Mouse (Mus musculus): ENCODE data around the gene Nsd2.
"Not testable (repeated sequence)": the region's sequence is repeated elsewhere in the genome, so short reads cannot be mapped to it uniquely, and the experiment has no call there.

The Nsd2 gene

GRCm38 (mm10) chr5:33901278-33901677, 80.8 kb downstream of the Nsd2 start:
- CTCF ChIA-PET = no interaction called here
- POLR2A ChIA-PET = interaction anchor here in 2 of 4 experiments (0.7 to 1.5 kb wide), 5 partner anchors 10 to 578 kb away, joined by 3 to 8 read pairs (median 3); partner anchors contain the start of genes Nelfa (in 1 of the 2) and Slbp (in 1 of the 2)

DNA sequence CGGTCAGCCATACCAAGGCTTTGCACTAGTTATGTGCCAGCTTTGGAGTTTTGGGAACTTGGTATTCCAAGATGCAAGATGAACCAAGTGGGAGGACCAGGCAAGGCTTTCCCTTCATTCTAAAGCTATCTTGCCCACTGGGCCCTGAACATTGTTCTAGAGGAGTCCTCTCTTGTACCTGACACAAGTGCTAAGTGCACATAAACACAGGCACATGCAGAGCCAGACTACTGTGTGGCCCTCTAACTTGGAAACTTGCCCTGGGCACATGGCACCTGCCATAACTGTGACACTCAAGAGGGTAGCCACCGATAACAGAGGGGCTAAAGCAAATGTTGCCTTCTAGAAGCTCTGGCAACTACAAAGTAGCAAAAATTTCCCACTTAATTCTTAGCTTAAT, 82.2 kb downstream of the Nsd2 start:
- POLR2A ChIA-PET = interaction anchor here in 2 of 4 experiments (0.9 to 2.7 kb wide), 8 partner anchors 9 to 251 kb away, joined by 3 to 26 read pairs (median 4); partner anchors contain the start of gene Slbp (in 1 of the 2)
- CTCF ChIA-PET = no interaction called here

DNA sequence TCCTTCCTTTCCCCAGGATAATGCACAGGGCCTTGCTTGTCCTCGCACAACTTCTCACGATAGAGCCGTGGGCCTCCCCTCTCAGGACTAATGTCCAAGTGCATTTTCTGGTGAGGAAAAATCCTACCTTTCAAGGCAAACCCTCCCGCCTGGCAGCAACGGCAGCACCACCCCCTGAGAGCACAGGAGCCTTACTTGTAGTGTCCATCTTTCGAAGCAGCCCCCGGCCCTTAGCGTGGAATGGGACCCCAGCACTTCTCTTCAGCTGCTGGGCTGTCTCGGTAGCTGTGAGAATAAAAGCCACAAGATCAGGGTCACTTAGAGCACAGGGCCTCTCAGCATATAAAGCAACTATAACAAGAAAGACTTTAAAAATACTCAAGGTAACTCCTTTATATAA, 82.7 kb downstream of the Nsd2 start:
- POLR2A ChIA-PET = interaction anchor here in 2 of 4 experiments (0.8 to 2.7 kb wide), 9 partner anchors 9 to 251 kb away, joined by 3 to 26 read pairs (median 4); partner anchors contain the start of gene Slbp (in 1 of the 2)
- CTCF ChIA-PET = interaction anchor here in 1 of 4 experiments (0.6 kb wide), 1 partner anchor 603 kb away, joined by 5 read pairs; no protein-coding TSS in a partner anchor

DNA sequence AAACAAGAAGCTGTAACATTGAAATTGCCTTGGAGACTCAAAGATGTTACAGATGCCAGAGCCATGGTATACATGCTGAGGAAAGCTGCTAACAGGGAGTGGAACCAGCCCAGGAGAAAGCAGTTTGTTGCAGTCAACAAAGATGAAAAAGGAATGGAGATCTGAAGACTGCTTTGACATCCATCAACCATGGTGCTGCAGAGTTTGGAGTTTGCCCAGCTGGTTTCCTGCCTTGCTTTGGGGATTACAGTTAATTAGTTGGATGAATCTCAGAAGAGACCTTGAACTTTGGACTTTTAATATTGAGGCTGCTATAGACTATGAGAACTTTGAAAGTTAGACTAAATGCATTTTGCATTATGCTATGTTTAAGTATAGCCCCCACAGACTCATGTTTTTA, 94.5 kb downstream of the Nsd2 start:
- CTCF ChIA-PET, POLR2A ChIA-PET: not testable (repeated sequence)

GRCm38 (mm10) chr5:33916616-33917015, 96.1 kb downstream of the Nsd2 start:
- CTCF ChIA-PET = not testable (repeated sequence)
- POLR2A ChIA-PET = interaction anchor here in 2 of 4 experiments (0.8 to 1.2 kb wide), 3 partner anchors 14 to 26 kb away, joined by 3 read pairs; no protein-coding TSS in a partner anchor

DNA sequence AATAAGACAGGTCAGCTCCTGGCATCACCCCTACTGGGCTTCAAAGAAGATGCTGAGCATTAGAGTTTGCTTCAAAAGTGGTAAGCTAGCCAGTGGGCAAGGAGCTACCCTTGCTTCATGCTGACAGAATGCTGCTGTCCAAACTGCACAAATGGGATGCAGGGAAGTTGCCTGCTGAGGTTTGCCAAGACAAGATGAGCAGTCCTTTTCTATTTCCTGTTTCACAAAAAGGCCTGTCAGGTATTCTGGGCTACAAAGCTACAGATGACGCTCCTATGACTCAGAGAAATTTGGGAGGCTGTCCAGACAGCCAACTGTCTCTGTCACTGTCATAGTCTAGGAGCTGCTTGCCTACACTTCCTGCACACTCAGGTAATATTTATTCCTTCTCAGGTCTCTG, 98.9 kb downstream of the Nsd2 start:
- CTCF ChIA-PET = no interaction called here
- POLR2A ChIA-PET = interaction anchor here in 1 of 4 experiments (1.2 kb wide), 2 partner anchors 16 to 29 kb away, joined by 4 to 5 read pairs; partner anchors contain the start of gene Nelfa

- CTCF ChIA-PET = no interaction called here
- POLR2A ChIA-PET = interaction anchor here in 1 of 4 experiments (1.2 kb wide), 2 partner anchors 16 to 30 kb away, joined by 4 to 5 read pairs; partner anchors contain the start of gene Nelfa
Observed at GRCm38 (mm10) chr5:33920037-33920436, 99.5 kb downstream of the Nsd2 start.

- ChIA-PET POLR2A (no interaction called here), CTCF (interaction anchor here in 1 of 4 experiments (0.5 kb wide), 1 partner anchor 289 kb away, joined by 17 read pairs; no protein-coding TSS in a partner anchor)
Observed at GRCm38 (mm10) chr5:33920924-33921323, 100.4 kb downstream of the Nsd2 start.

DNA sequence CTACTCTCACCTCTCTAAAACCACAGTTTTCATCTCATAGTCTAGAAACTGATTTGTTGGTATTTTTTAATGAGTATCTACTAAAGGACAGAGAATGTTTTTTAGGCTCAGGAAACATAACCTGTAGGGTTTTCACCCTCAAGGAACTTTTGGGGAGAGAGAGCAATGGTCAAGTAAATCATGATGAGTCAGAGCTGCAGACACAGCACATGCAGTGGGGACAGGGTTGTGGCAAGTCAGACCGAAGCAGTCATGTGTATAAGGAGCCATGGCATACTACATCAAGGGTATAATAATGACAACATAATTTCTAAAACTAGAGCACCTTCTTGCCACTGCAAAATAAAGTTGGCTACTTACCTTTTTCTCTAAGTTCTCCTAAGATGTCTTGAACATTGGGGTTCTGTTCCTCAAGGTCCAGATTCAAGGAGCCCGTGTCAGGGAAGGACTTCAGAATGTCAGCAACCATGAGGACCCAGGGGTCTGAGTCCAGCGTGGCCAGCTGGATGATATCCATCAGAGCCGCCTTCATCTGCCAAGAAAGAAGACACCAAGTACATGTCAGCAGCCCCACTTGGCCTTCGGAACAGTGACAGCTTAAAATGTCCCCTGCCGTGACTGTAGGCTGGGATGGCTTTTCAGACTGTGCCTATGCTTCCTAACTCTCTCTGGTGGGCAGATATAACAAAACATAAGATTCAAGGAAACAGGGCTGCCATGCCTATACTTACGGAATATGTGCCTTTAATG, 101.1 kb downstream of the Nsd2 start:
- ChIA-PET CTCF (interaction anchor here in 1 of 4 experiments (1.2 kb wide), 1 partner anchor 9 kb away, joined by 3 read pairs; no protein-coding TSS in a partner anchor), POLR2A (interaction anchor here in 2 of 4 experiments (1.1 to 2.1 kb wide), 4 partner anchors 9 to 739 kb away, joined by 3 to 13 read pairs (median 8); partner anchors contain the start of genes Nelfa (in 2 of the 2), Grk4 (in 1 of the 2) and Nop14 (in 1 of the 2))

DNA sequence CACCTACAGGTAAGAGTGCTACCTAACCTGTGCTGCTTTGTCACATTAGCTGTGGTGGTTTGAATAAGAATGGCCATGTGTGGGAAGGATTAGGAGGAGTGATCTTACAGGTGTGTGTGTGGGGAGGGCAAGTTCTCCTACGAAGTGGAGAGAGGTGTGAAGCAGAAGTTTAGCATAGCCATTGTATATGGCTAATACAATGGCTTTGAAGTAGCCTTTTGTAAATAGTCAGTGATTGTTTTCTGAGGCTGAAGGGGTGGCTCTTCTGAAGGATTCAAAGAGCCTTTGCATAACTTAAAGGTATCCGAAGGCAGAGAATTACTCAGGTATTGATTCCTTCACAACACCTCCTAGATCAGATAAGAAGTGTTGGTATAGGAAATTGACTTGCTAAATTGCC, 102.0 kb downstream of the Nsd2 start:
- ChIA-PET POLR2A (interaction anchor here in 2 of 4 experiments (1.1 to 2.1 kb wide), 5 partner anchors 9 to 738 kb away, joined by 3 to 13 read pairs (median 3); partner anchors contain the start of genes Nelfa (in 2 of the 2), Grk4 (in 1 of the 2) and Nop14 (in 1 of the 2)), CTCF (interaction anchor here in 1 of 4 experiments (1.2 kb wide), 1 partner anchor 10 kb away, joined by 3 read pairs; no protein-coding TSS in a partner anchor)

DNA sequence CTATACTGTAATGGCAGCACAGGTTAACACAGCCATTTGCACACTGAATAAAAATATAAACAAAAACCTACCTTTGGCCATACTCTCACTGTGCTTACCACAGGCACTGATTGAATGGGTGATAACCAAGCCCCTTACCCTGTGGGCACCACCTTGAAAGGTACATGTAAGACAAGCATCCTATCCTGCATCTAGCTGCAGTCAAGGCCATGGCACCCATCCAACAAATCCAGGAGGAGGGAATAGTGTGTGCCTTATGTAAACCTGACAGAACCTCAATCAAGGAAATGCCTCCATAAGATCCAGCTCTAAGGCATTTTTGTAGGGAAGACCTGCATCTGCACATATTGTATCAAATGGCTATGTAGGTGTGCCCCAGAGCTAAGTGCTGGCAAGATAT, 105.6 kb downstream of the Nsd2 start:
- POLR2A ChIA-PET = interaction anchor here in 2 of 4 experiments (1.2 to 1.7 kb wide), 2 partner anchors 9 kb away, joined by 3 read pairs; no protein-coding TSS in a partner anchor
- CTCF ChIA-PET = no interaction called here

DNA sequence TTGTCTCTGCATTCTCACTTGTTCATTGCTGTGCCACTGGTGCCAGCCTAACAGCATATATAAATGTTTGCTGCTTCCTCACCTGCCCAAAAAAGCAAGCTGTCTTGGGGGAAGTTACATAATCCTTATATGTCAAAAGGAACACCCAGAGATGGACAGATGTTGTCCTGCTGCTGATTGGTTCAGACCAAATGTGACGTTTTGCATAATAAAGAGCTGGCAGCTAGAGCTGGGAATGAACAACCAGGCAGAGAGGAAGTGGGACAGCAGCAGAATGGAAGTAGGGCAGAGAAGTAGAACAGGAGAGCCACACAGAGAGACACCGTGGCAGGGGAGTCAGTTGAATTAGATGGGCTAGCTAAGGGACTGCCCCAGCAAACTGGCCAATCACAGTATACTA, 111.9 kb downstream of the Nsd2 start:
- POLR2A ChIA-PET = interaction anchor here in 3 of 4 experiments (0.6 to 1.8 kb wide), 8 partner anchors 9 to 727 kb away, joined by 3 to 8 read pairs (median 4); partner anchors contain the start of genes Slbp (in 2 of the 3), Grk4 (in 1 of the 3) and Nop14 (in 1 of the 3)
- CTCF ChIA-PET = interaction anchor here in 2 of 4 experiments (0.6 to 1.0 kb wide), 5 partner anchors 20 to 292 kb away, joined by 3 to 5 read pairs (median 3); no protein-coding TSS in a partner anchor

- ChIA-PET CTCF (interaction anchor here in 2 of 4 experiments (0.6 to 0.7 kb wide), 3 partner anchors 271 to 979 kb away, joined by 4 to 9 read pairs (median 4); no protein-coding TSS in a partner anchor), POLR2A (interaction anchor here (0.6 to 2.9 kb wide), 8 partner anchors 11 to 362 kb away, joined by 3 to 13 read pairs (median 4); partner anchors contain the start of gene Slbp (in 1 of the 4))
Observed at GRCm38 (mm10) chr5:33934081-33934480, 113.6 kb downstream of the Nsd2 start.

- ChIA-PET POLR2A (interaction anchor here in 2 of 4 experiments (0.7 to 2.9 kb wide), 13 partner anchors 12 to 399 kb away, joined by 3 to 13 read pairs (median 5); partner anchors contain the start of genes Fam53a (in 1 of the 2), Gm9903 (in 1 of the 2), Nsd2 (in 1 of the 2) and Slbp (in 1 of the 2)), CTCF (interaction anchor here in 2 of 4 experiments (0.6 to 1.1 kb wide), 4 partner anchors 26 to 980 kb away, joined by 3 to 4 read pairs (median 3); no protein-coding TSS in a partner anchor)
Observed at GRCm38 (mm10) chr5:33934877-33935276, 114.4 kb downstream of the Nsd2 start.

GRCm38 (mm10) chr5:33935700-33936111, 115.2 kb downstream of the Nsd2 start:
- CTCF ChIA-PET = interaction anchor here in 2 of 4 experiments (1.0 to 1.5 kb wide), 4 partner anchors 11 to 724 kb away, joined by 3 read pairs; partner anchors contain the start of genes Grk4 (in 1 of the 2) and Nop14 (in 1 of the 2)
- POLR2A ChIA-PET = interaction anchor here in 3 of 4 experiments (0.6 to 2.9 kb wide), 38 partner anchors 13 to 1169 kb away, joined by 3 to 16 read pairs (median 3); partner anchors contain the start of genes Slbp (in 3 of the 3), Grk4 (in 2 of the 3), Nop14 (in 2 of the 3) and Nsd2 (in 2 of the 3)

GRCm38 (mm10) chr5:33936120-33936707, 115.7 kb downstream of the Nsd2 start, which contains the start of gene Nelfa:
Nelfa (minus strand) TSS chr5:33936413.
- ChIA-PET POLR2A (interaction anchor here in 3 of 4 experiments (0.6 to 2.9 kb wide), 37 partner anchors 14 to 1169 kb away, joined by 3 to 16 read pairs (median 3); partner anchors contain the start of genes Slbp (in 3 of the 3), Grk4 (in 2 of the 3), Nop14 (in 2 of the 3) and Nsd2 (in 2 of the 3)), CTCF (interaction anchor here in 1 of 4 experiments (1.1 to 1.5 kb wide), 3 partner anchors 11 to 724 kb away, joined by 3 read pairs; partner anchors contain the start of genes Grk4 and Nop14)

- ChIA-PET POLR2A (interaction anchor here in 2 of 4 experiments (0.7 to 2.1 kb wide), 4 partner anchors 8 to 285 kb away, joined by 3 to 16 read pairs (median 3); partner anchors contain the start of gene Slbp (in 1 of the 2)), CTCF (interaction anchor here in 1 of 4 experiments (1.5 kb wide), 1 partner anchor 10 kb away, joined by 3 read pairs; no protein-coding TSS in a partner anchor)
Observed at GRCm38 (mm10) chr5:33937230-33937629, 116.7 kb downstream of the Nsd2 start.
